Mouse (Mus musculus) cerebellum, adult 11 months (tissue): ENCODE results near the gene Il23a.
"Not testable (repeated sequence)": the region's sequence is repeated elsewhere in the genome, so short reads cannot be mapped to it uniquely, and the experiment has no call there.

Source experiments
- DNase-seq: peaks from one replicate; pipeline ENCODE4 v3.0.0; 2022

Il23a gene

GRCm38 (mm10) chr10:128263393-128264310 lies 34.9 kb downstream of the Il23a start:
- DNase-seq = no peak

GRCm38 (mm10) chr10:128262300-128262699 lies 36.3 kb downstream of the Il23a start:
- DNase-seq = no peak

DNA sequence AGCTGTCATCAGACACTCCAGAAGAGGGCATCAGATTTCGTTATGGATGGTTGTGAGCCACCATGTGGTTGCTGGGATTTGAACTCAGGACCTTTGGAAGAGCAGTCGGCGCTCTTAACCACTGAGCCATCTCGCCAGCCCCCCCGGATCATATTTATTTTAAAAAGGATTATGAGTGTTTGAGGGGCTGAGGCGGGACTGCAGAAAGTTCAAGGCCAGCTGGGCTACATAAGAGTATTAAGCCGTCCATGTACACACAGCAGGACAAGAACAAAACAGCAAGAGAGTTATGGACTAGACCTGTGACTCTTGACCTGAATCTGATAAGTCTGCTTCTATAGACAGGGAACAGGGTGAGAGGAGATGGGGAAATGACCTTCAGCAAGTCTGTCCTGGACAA lies 38.2 kb downstream of the Il23a start:
- DNase-seq = not testable (repeated sequence)

- no peak for DNase-seq
These were observed 38.6 kb downstream of the Il23a start for GRCm38 (mm10) chr10:128259946-128260345.

DNA sequence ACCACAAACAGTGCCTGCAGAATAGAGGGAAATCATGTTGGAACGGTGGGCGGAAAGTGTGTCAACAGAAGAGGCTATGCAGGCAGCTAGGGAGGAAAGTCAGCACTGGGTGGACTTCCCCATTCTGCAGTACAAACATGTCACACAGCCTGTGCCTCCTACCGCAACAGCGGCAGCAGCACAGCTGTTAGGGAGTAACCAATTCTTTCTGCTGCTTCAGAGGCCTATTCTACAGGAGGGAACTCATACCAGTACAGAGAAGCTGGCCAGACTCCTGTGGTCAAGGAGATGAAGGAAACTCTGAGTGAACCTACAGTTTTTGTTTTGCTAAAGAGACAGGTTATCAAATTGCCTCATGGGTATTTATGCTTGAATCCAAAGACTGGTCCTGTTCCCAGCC lies 39.6 kb downstream of the Il23a start:
- DNase-seq = no peak

GRCm38 (mm10) chr10:128256328-128256727 lies 42.2 kb downstream of the Il23a start:
- no peak for DNase-seq

DNA sequence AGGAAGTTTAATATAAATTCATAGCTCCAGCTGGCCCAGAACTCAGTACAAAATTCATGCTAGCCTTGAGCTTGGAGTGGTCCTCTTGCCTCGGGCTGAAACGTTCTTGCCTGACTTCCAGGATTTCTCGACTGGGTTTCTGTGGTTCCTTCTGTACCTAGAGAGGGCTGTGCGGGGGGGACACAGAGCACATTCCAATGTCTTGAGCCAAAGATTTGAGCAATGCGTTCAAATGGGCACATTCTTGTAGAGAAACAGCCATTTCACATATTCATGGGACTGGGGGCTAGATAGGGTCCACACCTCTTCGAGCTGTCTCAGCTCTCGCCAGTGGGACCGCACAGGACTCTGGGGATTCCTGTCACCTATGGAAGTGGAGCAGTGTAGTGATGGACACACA lies 42.6 kb downstream of the Il23a start:
- no peak for DNase-seq

DNA sequence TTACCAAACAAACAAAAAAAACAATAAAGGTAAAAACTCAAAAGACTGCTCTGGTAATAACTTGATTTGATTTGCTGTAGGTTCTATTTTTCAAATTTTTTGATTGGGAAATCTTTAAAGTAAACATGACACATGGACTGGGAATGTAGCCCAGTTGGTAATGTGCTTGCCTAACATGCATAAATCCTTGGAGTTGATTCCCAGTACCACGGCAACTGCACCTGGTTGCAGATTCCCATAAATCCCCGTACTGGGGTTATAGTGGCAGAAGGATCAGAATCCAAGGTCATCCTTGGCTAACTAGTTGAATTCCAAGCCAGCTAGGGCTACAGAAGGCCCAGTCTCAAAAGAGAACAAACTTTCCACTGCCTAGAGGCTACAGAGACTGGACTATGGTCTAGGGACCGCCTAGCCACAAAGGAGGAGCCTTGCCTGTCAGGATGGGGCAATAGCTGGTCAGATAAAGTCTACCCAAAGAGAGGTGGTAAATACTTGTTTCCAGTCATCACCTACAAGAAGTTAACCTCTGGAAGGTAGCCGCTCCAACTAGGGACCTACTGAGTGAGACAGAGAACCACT lies 44.8 kb downstream of the Il23a start, which contains the start of gene Apon:
Gene Apon (plus strand): TSS at position 420 of the 579 bp plus-strand sequence.
- no peak for DNase-seq

- DNase-seq = no peak
These were observed 48.0 kb downstream of the Il23a start for GRCm38 (mm10) chr10:128250565-128250964.

- DNase-seq = no peak
These were observed 51.4 kb downstream of the Il23a start for GRCm38 (mm10) chr10:128247020-128247732.
